9 mouse cellular contexts compared by ENCODE assay signal in genomic region chr9:4310706-4311105, GRCm38 (mm10). TPM values are rescaled to one million over a fixed set of nuclear protein-coding genes. Genes with fewer than 3 reads are reported as not detected.
DNase-seq lines count a peak whose midpoint lies in the region; ATAC-seq and TF ChIP-seq lines count a peak whose summit lies in the region.
"Had no signal": no experiment of that assay in that cellular context is flagged by ENCODE, and none has a peak within 500 bp of the region (broad histone marks: within the 10 kb centered on the region; RNA-seq: fewer than 3 reads in every experiment).

No protein-coding gene starts in this region.

- 82% methylated on average over 3 of the region's 3 CpGs for WGBS in hindbrain, embryonic 13.5 days
- 77% methylated on average over 3 of the region's 3 CpGs for WGBS in midbrain, embryonic 11.5 days

- H3K27ac ChIP-seq in gastrocnemius, adult 2 months = peak overlapping the region; percentile 97
- peak overlapping the region; percentile 95 for H3K27ac ChIP-seq in hindbrain, embryonic 13.5 days
- H3K27ac ChIP-seq in midbrain, embryonic 11.5 days (ENCODE audit: low read depth, low read length) = no peak overlapping the region

- peak overlapping the region; percentile 97 for H3K4me3 ChIP-seq in gastrocnemius, adult 2 months
- H3K4me3 ChIP-seq in G1E (ENCODE audit: low read depth, low read length) = peak overlapping the region; percentile 92; the same call in 1 of the 2 replicates
- peak overlapping the region; percentile 75 for H3K4me3 ChIP-seq in hindbrain, embryonic 13.5 days
- H3K4me3 ChIP-seq in midbrain, embryonic 11.5 days (ENCODE audit: low read depth, low read length) = peak overlapping the region; percentile 67

- peak overlapping the region; percentile 64 for H3K4me2 ChIP-seq in hindbrain, embryonic 13.5 days
- peak overlapping the region; percentile 72 for H3K4me2 ChIP-seq in midbrain, embryonic 11.5 days

- peak; percentile 12; the same call in 1 of the 2 replicates for ATAC-seq in G1E (ENCODE audit: extremely low read depth, insufficient number of reproducible peaks, low FRiP score, poor library complexity, severe bottlenecking)
- no peak for ATAC-seq in hindbrain, embryonic 13.5 days (ENCODE audit: low FRiP score)
- no peak for ATAC-seq in midbrain, embryonic 11.5 days (ENCODE audit: low FRiP score)

- H3K4me1 ChIP-seq in G1E (ENCODE audit: insufficient read depth, low read depth, low read length) = peaks cover 16% of the 10 kb centered on the region
- H3K4me1 ChIP-seq in hindbrain, embryonic 13.5 days (replicated peaks) = peaks cover 22% of the 10 kb centered on the region
- peaks cover 11% of the 10 kb centered on the region for H3K4me1 ChIP-seq in midbrain, embryonic 11.5 days (ENCODE audit: control insufficient read depth, insufficient read depth, low read length)

- TF ChIP-seq CTCF in gastrocnemius, adult 2 months (IDR thresholded peaks at IDR 0.05) = no peak
- no peak for TF ChIP-seq CTCF in G1E (IDR thresholded peaks at IDR 0.05; ENCODE audit: low read depth, low read length)

- H3K9me3 ChIP-seq in G1E (replicated peaks) = no peaks in the 10 kb centered on the region
- no peaks in the 10 kb centered on the region for H3K9me3 ChIP-seq in hindbrain, embryonic 13.5 days
- H3K9me3 ChIP-seq in midbrain, embryonic 11.5 days (ENCODE audit: control insufficient read depth, low read length) = no peaks in the 10 kb centered on the region

- peak overlapping the region; percentile 88 for H3K9ac ChIP-seq in hindbrain, embryonic 13.5 days
- peak overlapping the region; percentile 80 for H3K9ac ChIP-seq in midbrain, embryonic 11.5 days (ENCODE audit: low read length)

- peaks cover 11% of the 10 kb centered on the region for H3K36me3 ChIP-seq in G1E (replicated peaks)
- H3K36me3 ChIP-seq in hindbrain, embryonic 13.5 days = peaks cover 7% of the 10 kb centered on the region; the same call in 1 of the 2 replicates
- H3K36me3 ChIP-seq in midbrain, embryonic 11.5 days (ENCODE audit: control insufficient read depth, insufficient read depth, low read length) = no peaks in the 10 kb centered on the region

- intact Hi-C loops in gastrocnemius, adult 2 months (cut with DNase I) = no loop called here
- intact Hi-C loops in left cerebral cortex, postnatal 25 days (cut with DNase I) = no loop called here

- DNase-seq in gastrocnemius, adult 2 months = no peak
- DNase-seq in gastrocnemius, postnatal 10 days = no peak
- peak; percentile 18 for DNase-seq in G1E (ENCODE audit: low spot score)
- no peak for DNase-seq in midbrain, embryonic 11.5 days (ENCODE audit: low spot score, missing footprints)
- DNase-seq in left cerebral cortex, postnatal 25 days (ENCODE audit: low spot score in 2 of 2) = no peak
- DNase-seq in T-cell, adult 2 months (ENCODE audit: low spot score) = no peak
- no peak for DNase-seq in spleen, adult 12 weeks (ENCODE audit: low spot score)
- DNase-seq: thymus, adult 2 months had no signal

- H3K27me3 ChIP-seq in G1E (ENCODE audit: insufficient read depth, low read length) = no peaks in the 10 kb centered on the region
- H3K27me3 ChIP-seq in hindbrain, embryonic 13.5 days = no peaks in the 10 kb centered on the region
- H3K27me3 ChIP-seq in midbrain, embryonic 11.5 days (ENCODE audit: control insufficient read depth, insufficient read depth, low read length) = no peaks in the 10 kb centered on the region

RNA-seq across cellular contexts. Expression of gene Kbtbd3, which starts 1.1 kb away (rescaled TPM):
- total RNA-seq in gastrocnemius, adult 2 months (2021) = 1 to 10 TPM; 4.7 to 5.7 TPM
- 1 to 10 TPM; 3.2 to 3.8 TPM for total RNA-seq in gastrocnemius, postnatal 10 days (2021)
- total RNA-seq in G1E (2014; fragmentation: Nextera tagmentation) (1.1 and 1.7 TPM in 2 replicates), G1E (2017) (3.4 and 4.9 TPM in 2 replicates)
- 0.07 TPM in 1 of 2 replicates, not detected in the other for polyA plus RNA-seq in G1E (2012)
- 11.4 and 11.8 TPM in 2 replicates for polyA plus RNA-seq in hindbrain, embryonic 13.5 days (2015; fragmentation: Nextera tagmentation; extraction: Ambion mirVana)
- 8.1 and 8.3 TPM in 2 replicates for polyA plus RNA-seq in midbrain, embryonic 11.5 days (2014; fragmentation: Nextera tagmentation; extraction: Ambion mirVana)
- total RNA-seq in left cerebral cortex, postnatal 25 days (2021) = 10 to 100 TPM; 12.1 to 12.2 TPM

RNA-seq across cellular contexts. Expression of gene Aasdhppt, which starts 1.4 kb away (rescaled TPM):
- 10 to 100 TPM; 11.1 to 13.6 TPM for total RNA-seq in gastrocnemius, adult 2 months (2021)
- 10 to 100 TPM; 12.3 to 13.3 TPM for total RNA-seq in gastrocnemius, postnatal 10 days (2021)
- 57.0 and 82.3 TPM in 2 replicates for total RNA-seq in G1E (2014; fragmentation: Nextera tagmentation)
- 27.6 and 28.9 TPM in 2 replicates for total RNA-seq in G1E (2017)
- 2.7 and 4.7 TPM in 2 replicates for polyA plus RNA-seq in G1E (2012)
- 33.9 and 34.5 TPM in 2 replicates for polyA plus RNA-seq in hindbrain, embryonic 13.5 days (2015; fragmentation: Nextera tagmentation; extraction: Ambion mirVana)
- polyA plus RNA-seq in midbrain, embryonic 11.5 days (2014; fragmentation: Nextera tagmentation; extraction: Ambion mirVana) = 38.0 and 40.6 TPM in 2 replicates
- 10 to 100 TPM; 24.6 to 27.1 TPM for total RNA-seq in left cerebral cortex, postnatal 25 days (2021)
